Mouse (Mus musculus): ENCODE measurements around the gene Nit1.
"Not testable (repeated sequence)": the region's sequence is repeated elsewhere in the genome, so short reads cannot be mapped to it uniquely, and the experiment has no call there.

Gene Nit1

GRCm38 (mm10) chr1:171355812-171356340 lies 10.4 kb upstream of the Nit1 start:
- no peak for DNase-seq (ENCODE audit: low spot score in 2 of 2)

GRCm38 (mm10) chr1:171349210-171349609 lies 3.8 kb upstream of the Nit1 start:
- DNase-seq (ENCODE audit: low spot score in 2 of 2): no peak

- DNase-seq (ENCODE audit: low spot score in 2 of 2): no peak
These were observed 3.2 kb upstream of the Nit1 start for GRCm38 (mm10) chr1:171348665-171349064.

- DNase-seq (ENCODE audit: low spot score in 2 of 2): no peak
These were observed 627 bp upstream of the Nit1 start for GRCm38 (mm10) chr1:171346095-171346450.

- no peak for DNase-seq (ENCODE audit: low spot score in 2 of 2)
These were observed 731 bp downstream of the Nit1 start for GRCm38 (mm10) chr1:171344715-171345114.

- no peak for DNase-seq (ENCODE audit: low spot score in 2 of 2)
These were observed 1.3 kb downstream of the Nit1 start for GRCm38 (mm10) chr1:171343922-171344677.

- no peak for DNase-seq (ENCODE audit: low spot score in 2 of 2)
These were observed 2.9 kb downstream of the Nit1 start for GRCm38 (mm10) chr1:171342262-171343207.

- DNase-seq (ENCODE audit: low spot score in 2 of 2): no peak
These were observed 15.3 kb downstream of the Nit1 start for GRCm38 (mm10) chr1:171330216-171330560.

GRCm38 (mm10) chr1:171329433-171330215 lies 15.8 kb downstream of the Nit1 start:
- DNase-seq (ENCODE audit: low spot score in 2 of 2): no peak

GRCm38 (mm10) chr1:171328839-171329432 lies 16.5 kb downstream of the Nit1 start, which contains the start of gene Dedd:
Gene Dedd, plus strand, starts transcription at chr1:171329145.
- peak; percentile 96 to 98 for DNase-seq (ENCODE audit: low spot score in 2 of 2)

- DNase-seq (ENCODE audit: low spot score in 2 of 2): no peak
These were observed 17.2 kb downstream of the Nit1 start for GRCm38 (mm10) chr1:171328244-171328643.

GRCm38 (mm10) chr1:171326588-171326987 lies 18.9 kb downstream of the Nit1 start:
- not testable (repeated sequence) for DNase-seq (ENCODE audit: low spot score in 2 of 2)

- DNase-seq (ENCODE audit: low spot score in 2 of 2): no peak
These were observed 19.9 kb downstream of the Nit1 start for GRCm38 (mm10) chr1:171325571-171325970.

- DNase-seq (ENCODE audit: low spot score in 2 of 2): no peak
These were observed 23.4 kb downstream of the Nit1 start for GRCm38 (mm10) chr1:171322012-171322411.

- no peak for DNase-seq (ENCODE audit: low spot score in 2 of 2)
These were observed 24.0 kb downstream of the Nit1 start for GRCm38 (mm10) chr1:171321415-171321814.

GRCm38 (mm10) chr1:171320151-171320550 lies 25.3 kb downstream of the Nit1 start:
- DNase-seq (ENCODE audit: low spot score in 2 of 2): no peak

- no peak for DNase-seq (ENCODE audit: low spot score in 2 of 2)
These were observed 25.7 kb downstream of the Nit1 start for GRCm38 (mm10) chr1:171319748-171320147.

- DNase-seq (ENCODE audit: low spot score in 2 of 2): no peak
These were observed 36.1 kb downstream of the Nit1 start for GRCm38 (mm10) chr1:171309321-171309720.

GRCm38 (mm10) chr1:171306157-171306556 lies 39.3 kb downstream of the Nit1 start:
- DNase-seq (ENCODE audit: low spot score in 2 of 2): peak in 1 of 2 experiments; percentile 10

GRCm38 (mm10) chr1:171298226-171298625 lies 47.2 kb downstream of the Nit1 start:
- no peak for DNase-seq (ENCODE audit: low spot score in 2 of 2)

GRCm38 (mm10) chr1:171295063-171295402 lies 50.4 kb downstream of the Nit1 start:
- DNase-seq (ENCODE audit: low spot score in 2 of 2): no peak
